Mouse (Mus musculus) MEL (cell line): ENCODE results near the gene Sec23a. TPM values are rescaled to one million over a fixed set of nuclear protein-coding genes. Genes with fewer than 3 reads are reported as not detected.

Experiments used
- DNase-seq: peaks from one replicate; pipeline ENCODE4 v3.0.0; 2011; ENCODE audit warnings: low read depth, low spot score
- H3K27ac ChIP-seq: 2 replicates; pipeline ENCODE4 v1.5.1; 2012; ENCODE audit warnings: low read depth, mild to moderate bottlenecking, control low read depth, low read length, moderate library complexity; ENCODE audit not compliant: control insufficient read depth
- H3K27me3 ChIP-seq, 2 experiments: fragments of 150-350 bp in 1 of 2; sonication (generic) in 1 of 2; 2 replicates each; pipeline ENCODE4 v1.6.1; 2012; ENCODE audit warnings: low read length in 2 of 2, mild to moderate bottlenecking in 2 of 2, improper control_type of control experiment in 1 of 2, moderate library complexity in 1 of 2; ENCODE audit not compliant: insufficient read depth in 2 of 2, control insufficient read depth in 1 of 2
- H3K36me3 ChIP-seq, 2 experiments: 2 replicates each; pipeline ENCODE4 v1.6.1; 2012 to 2014; ENCODE audit warnings: low read length in 2 of 2, improper control_type of control experiment in 1 of 2, inconsistent platforms in 1 of 2, mild to moderate bottlenecking in 1 of 2; ENCODE audit not compliant: insufficient read depth in 2 of 2, control insufficient read depth in 1 of 2
- H3K4me1 ChIP-seq, 2 experiments: fragments of 150-350 bp in 1 of 2; sonication (generic) in 1 of 2; 2 replicates each; pipeline ENCODE4 v1.6.1; 2012; ENCODE audit warnings: low read length in 2 of 2, improper control_type of control experiment in 1 of 2, mild to moderate bottlenecking in 1 of 2; ENCODE audit not compliant: insufficient read depth in 2 of 2, control insufficient read depth in 1 of 2
- H3K4me3 ChIP-seq, 2 experiments: fragments of 150-350 bp in 1 of 2; sonication (generic) in 1 of 2; 2 replicates each; pipeline ENCODE4 v1.5.1; 2012; ENCODE audit warnings: low read depth in 2 of 2, low read length in 2 of 2, mild to moderate bottlenecking in 2 of 2, moderate library complexity in 2 of 2, control low read depth in 1 of 2, improper control_type of control experiment in 1 of 2; ENCODE audit not compliant: control insufficient read depth in 1 of 2, insufficient read depth in 1 of 2
- H3K79me2 ChIP-seq: 2 replicates; pipeline ENCODE4 v1.6.1; 2012; ENCODE audit warnings: mild to moderate bottlenecking, low read length, moderate library complexity; ENCODE audit not compliant: control insufficient read depth, poor library complexity, insufficient read depth
- H3K9ac ChIP-seq: 2 replicates; pipeline ENCODE4 v1.6.1; 2012; ENCODE audit warnings: low read depth, mild to moderate bottlenecking, control low read depth, low read length, moderate library complexity; ENCODE audit not compliant: control insufficient read depth, poor library complexity, severe bottlenecking
- H3K9me3 ChIP-seq: fragments of 150-350 bp; sonication (generic); replicated peaks from 2 replicates; pipeline ENCODE4 v1.6.1; 2012; ENCODE audit warnings: mild to moderate bottlenecking, low read length, improper control_type of control experiment, moderate library complexity; ENCODE audit not compliant: insufficient read depth
- BHLHE40 ChIP-seq: IDR thresholded peaks from 2 replicates; pipeline ENCODE4 v1.6.1; 2012; ENCODE audit warnings: low read depth, mild to moderate bottlenecking, inconsistent platforms, low read length, improper control_type of control experiment, borderline replicate concordance
- CHD1 ChIP-seq: IDR thresholded peaks from 2 replicates; pipeline ENCODE4 v1.6.1; 2012; ENCODE audit warnings: low read depth, mild to moderate bottlenecking, inconsistent platforms, low read length, improper control_type of control experiment
- CHD2 ChIP-seq: IDR thresholded peaks from 2 replicates; pipeline ENCODE4 v1.6.1; 2011; ENCODE audit warnings: low read length, improper control_type of control experiment
- CTCF ChIP-seq, 3 experiments: IDR thresholded peaks in 2 of 3; conservative IDR thresholded peaks in 1 of 3; 2 replicates each; pipeline ENCODE4 v1.5.1; 2011 to 2012; ENCODE audit warnings: low read length in 3 of 3, low read depth in 2 of 3, mild to moderate bottlenecking in 2 of 3, improper control_type of control experiment in 1 of 3, inconsistent platforms in 1 of 3, mixed read lengths in 1 of 3, moderate library complexity in 1 of 3; ENCODE audit not compliant: control insufficient read depth in 1 of 3, insufficient read depth in 1 of 3, poor library complexity in 1 of 3, severe bottlenecking in 1 of 3
- E2F4 ChIP-seq: IDR thresholded peaks from 2 replicates; pipeline ENCODE4 v1.6.1; 2011; ENCODE audit warnings: low read depth, low read length, improper control_type of control experiment, borderline replicate concordance
- ELF1 ChIP-seq: IDR thresholded peaks from 2 replicates; pipeline ENCODE4 v1.6.1; 2014; ENCODE audit warnings: low read depth, mild to moderate bottlenecking, inconsistent platforms, low read length, improper control_type of control experiment, moderate library complexity
- EP300 ChIP-seq, 2 experiments: IDR thresholded peaks; 2 replicates each; pipeline ENCODE4 v1.6.1; 2011; ENCODE audit warnings: improper control_type of control experiment in 2 of 2, low read length in 2 of 2, low read depth in 1 of 2, mild to moderate bottlenecking in 1 of 2
- GATA1 ChIP-seq: IDR thresholded peaks from 2 replicates; pipeline ENCODE4 v1.6.1; 2011; ENCODE audit warnings: low read depth, low read length, improper control_type of control experiment
- HCFC1 ChIP-seq: IDR thresholded peaks from 2 replicates; pipeline ENCODE4 v1.6.1; 2012; ENCODE audit warnings: low read depth, mild to moderate bottlenecking, inconsistent platforms, low read length, improper control_type of control experiment, moderate library complexity
- KAT2A ChIP-seq: conservative IDR thresholded peaks from 2 replicates; pipeline ENCODE4 v1.6.1; 2012; ENCODE audit warnings: low read depth, low read length, improper control_type of control experiment, inconsistent platforms
- MAZ ChIP-seq: IDR thresholded peaks from 2 replicates; pipeline ENCODE4 v1.6.1; 2012; ENCODE audit warnings: low read depth, mild to moderate bottlenecking, inconsistent platforms, low read length, improper control_type of control experiment
- MXI1 ChIP-seq: IDR thresholded peaks from 2 replicates; pipeline ENCODE4 v1.6.1; 2011; ENCODE audit warnings: mild to moderate bottlenecking, low read depth, low read length, improper control_type of control experiment
- MYB ChIP-seq: IDR thresholded peaks from 2 replicates; pipeline ENCODE4 v1.6.1; 2011; ENCODE audit warnings: mild to moderate bottlenecking, low read depth, low read length, improper control_type of control experiment
- MYC ChIP-seq: IDR thresholded peaks from 2 replicates; pipeline ENCODE4 v1.6.1; 2011; ENCODE audit warnings: low read depth, mild to moderate bottlenecking, low read length, improper control_type of control experiment, moderate library complexity
- NELFE ChIP-seq: IDR thresholded peaks from 2 replicates; pipeline ENCODE4 v1.6.1; 2011; ENCODE audit warnings: low read depth, low read length, improper control_type of control experiment
- NRF1 ChIP-seq: IDR thresholded peaks from 2 replicates; pipeline ENCODE4 v1.6.1; 2014; ENCODE audit warnings: low read depth, mild to moderate bottlenecking, inconsistent platforms, low read length, improper control_type of control experiment, moderate library complexity; ENCODE audit not compliant: poor library complexity, insufficient read depth, severe bottlenecking
- POLR2A ChIP-seq, 2 experiments: IDR thresholded peaks; 2 replicates each; pipeline ENCODE4 v1.6.1; 2011 to 2012; ENCODE audit warnings: low read length in 2 of 2, mild to moderate bottlenecking in 2 of 2, control low read depth in 1 of 2, improper control_type of control experiment in 1 of 2, low read depth in 1 of 2, moderate library complexity in 1 of 2; ENCODE audit not compliant: control insufficient read depth in 1 of 2, insufficient read depth in 1 of 2, poor library complexity in 1 of 2
- POLR2AphosphoS2 ChIP-seq: IDR thresholded peaks from 2 replicates; pipeline ENCODE4 v1.6.1; 2011; ENCODE audit warnings: low read length, improper control_type of control experiment
- POLR2AphosphoS5 ChIP-seq: IDR thresholded peaks from 2 replicates; pipeline ENCODE4 v1.6.1; 2012; ENCODE audit warnings: low read depth, borderline replicate concordance, mild to moderate bottlenecking, inconsistent platforms, low read length, moderate library complexity, mixed read lengths
- RAD21 ChIP-seq: IDR thresholded peaks from 2 replicates; pipeline ENCODE4 v1.6.1; 2011; ENCODE audit warnings: mild to moderate bottlenecking, low read depth, low read length, improper control_type of control experiment
- RCOR1 ChIP-seq: IDR thresholded peaks from 2 replicates; pipeline ENCODE4 v1.6.1; 2012; ENCODE audit warnings: low read depth, mild to moderate bottlenecking, inconsistent platforms, low read length, improper control_type of control experiment
- SIN3A ChIP-seq: IDR thresholded peaks from 2 replicates; pipeline ENCODE4 v1.6.1; 2012; ENCODE audit warnings: low read length, improper control_type of control experiment, inconsistent platforms
- SMC3 ChIP-seq: IDR thresholded peaks from 2 replicates; pipeline ENCODE4 v1.6.1; 2011; ENCODE audit warnings: low read depth, low read length, improper control_type of control experiment
- TAL1 ChIP-seq: IDR thresholded peaks from 2 replicates; pipeline ENCODE4 v1.6.1; 2012; ENCODE audit warnings: mild to moderate bottlenecking, inconsistent platforms, low read length, moderate library complexity, mixed read lengths
- TBP ChIP-seq: IDR thresholded peaks from 2 replicates; pipeline ENCODE4 v1.8.0; 2011; ENCODE audit warnings: low read depth, low read length, improper control_type of control experiment
- TCF12 ChIP-seq: IDR thresholded peaks from 2 replicates; pipeline ENCODE4 v1.6.1; 2014; ENCODE audit warnings: low read depth, mild to moderate bottlenecking, inconsistent platforms, low read length, improper control_type of control experiment, moderate library complexity
- UBTF ChIP-seq: IDR thresholded peaks from 2 replicates; pipeline ENCODE4 v1.6.1; 2012; ENCODE audit warnings: low read depth, mild to moderate bottlenecking, inconsistent platforms, low read length, improper control_type of control experiment, moderate library complexity, borderline replicate concordance; ENCODE audit not compliant: insufficient read depth
- USF1 ChIP-seq: IDR thresholded peaks from 2 replicates; pipeline ENCODE4 v1.6.1; 2014; ENCODE audit warnings: low read depth, mild to moderate bottlenecking, inconsistent platforms, low read length, improper control_type of control experiment, moderate library complexity
- USF2 ChIP-seq, 2 experiments: IDR thresholded peaks; 2 replicates each; pipeline ENCODE4 v1.6.1; 2011 to 2012; ENCODE audit warnings: improper control_type of control experiment in 2 of 2, low read length in 2 of 2, borderline replicate concordance in 1 of 2, inconsistent platforms in 1 of 2, low read depth in 1 of 2, mild to moderate bottlenecking in 1 of 2; ENCODE audit not compliant: insufficient read depth in 1 of 2
- ZC3H11A ChIP-seq: IDR thresholded peaks from 2 replicates; pipeline ENCODE4 v1.6.1; 2012; ENCODE audit warnings: low read depth, mild to moderate bottlenecking, inconsistent platforms, low read length, improper control_type of control experiment
- ZMIZ1 ChIP-seq: IDR thresholded peaks from 2 replicates; pipeline ENCODE4 v1.6.1; 2012; ENCODE audit warnings: low read depth, mild to moderate bottlenecking, inconsistent platforms, low read length, improper control_type of control experiment, moderate library complexity
- ZNF384 ChIP-seq: IDR thresholded peaks from 2 replicates; pipeline ENCODE4 v1.6.1; 2012; ENCODE audit warnings: low read depth, mild to moderate bottlenecking, inconsistent platforms, low read length, improper control_type of control experiment
- polyA plus RNA-seq, 2 experiments: library from polyadenylated mRNA; stranded (reverse) in 1 of 2; unstranded in 1 of 2; fragments of >175 nt in 1 of 2; fragments of >200 nt in 1 of 2; gene quantifications; 2 replicates each; pipeline versions ENCODE4 v1.2.1 to v1.2.4; 2012; ENCODE audit warnings: low replicate concordance in 2 of 2, low read depth in 1 of 2; ENCODE audit not compliant: insufficient read length in 2 of 2, insufficient read depth in 1 of 2, missing spikeins in 1 of 2
- total RNA-seq: library from RNA; depleted of rRNA; stranded (reverse); fragments of 300-350 nt; gene quantifications from 2 replicates; pipeline ENCODE4 v1.2.3, GENCODE M21; 2012

The Sec23a gene
- total and polyA plus RNA-seq, 3 experiments = 16.1 to 98.2 (median 16.7) TPM

GRCm38 (mm10) chr12:59011844-59012709, at the start of gene Sec23a (continued):
- TF ChIP-seq ELF1 (peak; percentile 82), CHD1 (peak; percentile 16; the same call in 1 of the 2 replicates), RCOR1 (no peak)

- Histone ChIP-seq H3K36me3 (peaks cover 0 to 43% of the 10 kb centered on the region in 2 experiments; a peak in 3 of 4 replicates), H3K4me3 (peak within 1 kb of the TSS; percentile 84 to 94), H3K4me1 (peaks cover 10 to 29% of the 10 kb centered on the region in 2 experiments), H3K79me2 (peaks cover 33% of the 10 kb centered on the region), H3K9me3 (no peaks in the 10 kb centered on the region), H3K27me3 (no peaks in the 10 kb centered on the region), H3K27ac (peak within 1 kb of the TSS; percentile 80), H3K9ac (peak within 1 kb of the TSS; percentile 80)
- DNase-seq = peak; percentile 88
- TF ChIP-seq UBTF (no peak), CHD2 (no peak), GATA1 (no peak), MYC (no peak), KAT2A (no peak), SMC3 (no peak), MYB (no peak), RAD21 (no peak), CTCF (IDR thresholded peaks at IDR 0.05 in 2 of 3, conservative IDR thresholded peaks at IDR 0.05 in 1 of 3; ENCODE audit: control insufficient read depth in 1 of 3, insufficient read depth in 1 of 3, low read depth in 2 of 3, low read length in 3 of 3, poor library complexity in 1 of 3, severe bottlenecking in 1 of 3) (no peak), RCOR1 (no peak), POLR2A (IDR thresholded peaks at IDR 0.05; ENCODE audit: control insufficient read depth in 1 of 2, insufficient read depth in 1 of 2, low read depth in 1 of 2, low read length in 2 of 2, poor library complexity in 1 of 2) (peak; percentile 89 to 92), ZC3H11A (no peak), USF1 (no peak), TAL1 (no peak), POLR2AphosphoS5 (no peak), NRF1 (no peak), MXI1 (peak; percentile 31; the same call in 1 of the 2 replicates), POLR2AphosphoS2 (peak; percentile 65; the same call in 1 of the 2 replicates), MAZ (no peak), ELF1 (peak; percentile 71), USF2 (IDR thresholded peaks at IDR 0.05; ENCODE audit: borderline replicate concordance in 1 of 2, insufficient read depth in 1 of 2, low read depth in 1 of 2, low read length in 2 of 2) (no peak), HCFC1 (peak; percentile 76), EP300 (IDR thresholded peaks at IDR 0.05; ENCODE audit: low read depth in 1 of 2, low read length in 2 of 2) (peak in 1 of 2 experiments; percentile 26; a peak in 1 of 4 replicates), NELFE (peak; percentile 82), TBP (peak; percentile 50; the same call in 1 of the 2 replicates), ZMIZ1 (peak; percentile 69; the same call in 1 of the 2 replicates), BHLHE40 (no peak), E2F4 (peak; percentile 39; the same call in 1 of the 2 replicates), TCF12 (peak; percentile 62), SIN3A (no peak), ZNF384 (no peak)
Measured at GRCm38 (mm10) chr12:59060993-59061595, 49.3 kb upstream of the Sec23a start, which contains the start of gene Trappc6b. Gene Trappc6b (minus strand): TSS chr12:59061472.
